Mouse (Mus musculus) fat pad, adult 2 months (tissue): Measurements from ENCODE around the gene Cdc42ep1.
"Not testable (repeated sequence)": the region's sequence is repeated elsewhere in the genome, so short reads cannot be mapped to it uniquely, and the experiment has no call there.

Source experiments
- DNase-seq: peaks from one replicate; pipeline ENCODE4 v3.0.0-alpha.2; 2011; ENCODE audit warnings: low read depth, low spot score; ENCODE audit errors: extremely low read depth

The Cdc42ep1 gene

GRCm38 (mm10) chr15:78876991-78877809 is 34.8 kb downstream of the Cdc42ep1 start, which contains the start of gene Gga1:
Gga1 (plus strand) TSS chr15:78877190.
- DNase-seq, result peak; percentile 95

- DNase-seq, result no peak
Observed at GRCm38 (mm10) chr15:78877810-78878390, 35.5 kb downstream of the Cdc42ep1 start.

GRCm38 (mm10) chr15:78878792-78879516 is 36.5 kb downstream of the Cdc42ep1 start:
- not testable (repeated sequence) for DNase-seq

GRCm38 (mm10) chr15:78880432-78880831 is 38.0 kb downstream of the Cdc42ep1 start:
- no peak for DNase-seq

- no peak for DNase-seq
Observed at GRCm38 (mm10) chr15:78881828-78882227, 39.4 kb downstream of the Cdc42ep1 start.

- no peak for DNase-seq
Observed at GRCm38 (mm10) chr15:78889401-78889853, 47.0 kb downstream of the Cdc42ep1 start.

- no peak for DNase-seq
Observed at GRCm38 (mm10) chr15:78892440-78892839, 50.0 kb downstream of the Cdc42ep1 start.

- DNase-seq, result no peak
Observed at GRCm38 (mm10) chr15:78894726-78895125, 52.3 kb downstream of the Cdc42ep1 start.

GRCm38 (mm10) chr15:78895741-78896140 is 53.3 kb downstream of the Cdc42ep1 start:
- no peak for DNase-seq

GRCm38 (mm10) chr15:78896149-78896548 is 53.7 kb downstream of the Cdc42ep1 start:
- peak; percentile 90 for DNase-seq

GRCm38 (mm10) chr15:78897488-78897887 is 55.1 kb downstream of the Cdc42ep1 start:
- no peak for DNase-seq

GRCm38 (mm10) chr15:78898507-78899001 is 56.1 kb downstream of the Cdc42ep1 start:
- no peak for DNase-seq

- no peak for DNase-seq
Observed at GRCm38 (mm10) chr15:78899409-78899739, 57.0 kb downstream of the Cdc42ep1 start, which contains the start of gene Gm49510. Gm49510 (plus strand) TSS chr15:78899667.

- DNase-seq, result no peak
Observed at GRCm38 (mm10) chr15:78899740-78900584, 57.5 kb downstream of the Cdc42ep1 start, which contains the start of gene Sh3bp1. Sh3bp1 (plus strand) TSS chr15:78899768.
